ENCODE assay signal across 9 mouse cellular contexts in the genomic region with DNA sequence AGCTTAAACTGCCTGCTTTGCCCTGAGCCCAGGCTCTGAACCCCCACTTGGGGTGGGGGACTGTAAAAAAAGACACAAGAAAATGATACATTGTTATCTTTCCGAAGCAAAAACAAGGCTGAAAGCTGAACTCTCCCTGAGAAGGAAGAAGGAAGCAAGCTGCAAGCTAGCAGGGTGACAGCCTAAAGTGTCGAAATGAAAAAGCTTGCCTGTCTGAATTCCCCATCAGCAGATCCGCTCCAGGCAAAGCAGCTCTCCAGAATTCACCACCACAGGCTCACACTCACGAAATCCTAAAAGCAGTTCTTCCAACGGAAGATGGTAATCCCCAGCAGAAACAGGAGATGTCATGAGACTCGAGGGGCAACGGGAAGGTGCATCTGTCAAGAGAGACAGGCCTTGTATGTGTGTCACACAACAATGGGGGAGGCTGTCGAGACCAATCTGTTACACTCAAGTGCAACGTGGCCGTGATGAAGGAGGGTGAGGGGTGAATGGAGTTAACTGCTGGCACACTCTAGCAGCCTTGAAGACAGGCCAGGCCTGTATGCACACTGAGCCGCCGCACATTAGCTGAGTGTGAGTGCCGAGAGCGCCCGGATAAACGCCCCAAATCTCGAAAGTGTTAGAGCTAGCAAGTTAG.
DNase-seq lines count a peak whose midpoint lies in the region; ATAC-seq lines count a peak whose summit lies in the region.
"Had no signal": no experiment of that assay in that cellular context is flagged by ENCODE, and none has a peak within 500 bp of the region (broad histone marks: within the 10 kb centered on the region; RNA-seq: fewer than 3 reads in every experiment).

No protein-coding gene starts in this region.

- H3K9ac ChIP-seq in heart, embryonic 15.5 days: no peak overlapping the region
- H3K9ac ChIP-seq in midbrain, embryonic 14.5 days (replicated peaks; ENCODE audit: low read length): no peak overlapping the region

- H3K4me2 ChIP-seq in heart, embryonic 15.5 days: peak overlapping the region; percentile 34
- no peak overlapping the region for H3K4me2 ChIP-seq in midbrain, embryonic 14.5 days (ENCODE audit: low read length)

- H3K36me3 ChIP-seq in heart, embryonic 15.5 days: no peaks in the 10 kb centered on the region
- H3K36me3 ChIP-seq in embryonic facial prominence, embryonic 10.5 days (replicated peaks): no peaks in the 10 kb centered on the region
- no peaks in the 10 kb centered on the region for H3K36me3 ChIP-seq in hindbrain, embryonic 10.5 days
- no peaks in the 10 kb centered on the region for H3K36me3 ChIP-seq in midbrain, embryonic 14.5 days (ENCODE audit: control insufficient read depth, insufficient read depth, low read length)

- 27% methylated on average over 17 of the region's 17 CpGs for WGBS in heart, embryonic 15.5 days
- 68% methylated on average over 17 of the region's 17 CpGs for WGBS in embryonic facial prominence, embryonic 10.5 days
- WGBS in hindbrain, embryonic 10.5 days: 59% methylated on average over 17 of the region's 17 CpGs
- WGBS in midbrain, embryonic 14.5 days: 30% methylated on average over 17 of the region's 17 CpGs

- ATAC-seq in heart, embryonic 15.5 days (replicated peaks; ENCODE audit: insufficient number of reproducible peaks, insufficient read depth, low FRiP score, low read depth): no peak
- no peak for ATAC-seq in midbrain, embryonic 14.5 days (ENCODE audit: low FRiP score, low TSS enrichment)

- H3K27ac ChIP-seq in heart, embryonic 15.5 days: peak overlapping the region; percentile 36; the same call in 1 of the 2 replicates
- peak overlapping the region; percentile 44; the same call in 1 of the 2 replicates for H3K27ac ChIP-seq in embryonic facial prominence, embryonic 10.5 days (replicated peaks)
- peak overlapping the region; percentile 13 for H3K27ac ChIP-seq in hindbrain, embryonic 10.5 days
- peak overlapping the region; percentile 49 for H3K27ac ChIP-seq in midbrain, embryonic 14.5 days (replicated peaks; ENCODE audit: low read depth, low read length)

- no peak for DNase-seq in heart, postnatal 36 days
- DNase-seq in embryonic facial prominence, embryonic 10.5 days (ENCODE audit: low spot score): no peak
- DNase-seq in hindbrain, embryonic 10.5 days (ENCODE audit: low spot score): no peak
- DNase-seq in midbrain, embryonic 14.5 days: peak; percentile 43
- no peak for DNase-seq in left cerebral cortex, adult 9 months (ENCODE audit: low spot score in 2 of 2)
- no peak for DNase-seq in thymus, postnatal 25 days
- no peak for DNase-seq in layer of hippocampus, adult 9-10 months (ENCODE audit: low spot score)

- H3K4me3 ChIP-seq in heart, embryonic 15.5 days: no peak overlapping the region
- H3K4me3 ChIP-seq in embryonic facial prominence, embryonic 10.5 days: no peak overlapping the region
- H3K4me3 ChIP-seq in hindbrain, embryonic 10.5 days: no peak overlapping the region
- H3K4me3 ChIP-seq in midbrain, embryonic 14.5 days (replicated peaks; ENCODE audit: low read depth, low read length): no peak overlapping the region
- H3K4me3 ChIP-seq: erythroblast, embryonic 14.5 days had no signal

- no peaks in the 10 kb centered on the region for H3K9me3 ChIP-seq in heart, embryonic 15.5 days (replicated peaks)
- peaks cover 7% of the 10 kb centered on the region for H3K9me3 ChIP-seq in embryonic facial prominence, embryonic 10.5 days
- H3K9me3 ChIP-seq in hindbrain, embryonic 10.5 days: 0 out of 2 replicates have a peak, but pooled peaks cover 5% of the 10 kb centered on the region
- H3K9me3 ChIP-seq in midbrain, embryonic 14.5 days (ENCODE audit: control insufficient read depth, low read length): no peaks in the 10 kb centered on the region

- no peaks in the 10 kb centered on the region; the same call in 1 of the 2 replicates for H3K27me3 ChIP-seq in heart, embryonic 15.5 days
- H3K27me3 ChIP-seq in embryonic facial prominence, embryonic 10.5 days (replicated peaks; ENCODE audit: low read depth, poor library complexity, severe bottlenecking): peaks cover 11% of the 10 kb centered on the region
- H3K27me3 ChIP-seq in hindbrain, embryonic 10.5 days (ENCODE audit: insufficient read depth, poor library complexity, severe bottlenecking): no peaks in the 10 kb centered on the region; the same call in 1 of the 2 replicates
- no peaks in the 10 kb centered on the region for H3K27me3 ChIP-seq in midbrain, embryonic 14.5 days (ENCODE audit: control insufficient read depth, insufficient read depth, low read length)

- H3K4me1 ChIP-seq in heart, embryonic 15.5 days (replicated peaks): peaks cover 34% of the 10 kb centered on the region
- peaks cover 28% of the 10 kb centered on the region for H3K4me1 ChIP-seq in embryonic facial prominence, embryonic 10.5 days
- peaks cover 25% of the 10 kb centered on the region for H3K4me1 ChIP-seq in hindbrain, embryonic 10.5 days (replicated peaks)
- H3K4me1 ChIP-seq in midbrain, embryonic 14.5 days (ENCODE audit: control insufficient read depth, insufficient read depth, low read length): peaks cover 8% of the 10 kb centered on the region; the same call in 1 of the 2 replicates

- intact Hi-C loops in heart, postnatal 36 days (cut with DNase I): loop anchor here (5.0 to 10.0 kb wide), 2 partner anchors 123 to 255 kb away; no protein-coding TSS in a partner anchor
